Mouse (Mus musculus): Measurements from ENCODE around the gene Htr5a.

GRCm38 (mm10) chr5:27793923-27794322 lies 48.0 kb upstream of the Htr5a start:
- TF ChIP-seq POLR2A (IDR thresholded peaks at IDR 0.05; ENCODE audit: insufficient read depth, low read length), result no peak
- TF ChIP-seq CTCF (IDR thresholded peaks at IDR 0.05; ENCODE audit: low read depth, low read length), result peak; percentile 92
